Mouse (Mus musculus): ENCODE measurements around the gene Chd4. TPM values are rescaled to one million over a fixed set of nuclear protein-coding genes. Genes with fewer than 3 reads are reported as not detected.

Chd4 gene
- polyA plus RNA-seq, 1 experiment from 2014 or later: 30.7 TPM

GRCm38 (mm10) chr6:125168086-125168485 lies 72.3 kb downstream of the Chd4 start:
- Histone ChIP-seq H3K9me3 (ENCODE audit: control insufficient read depth) (no peaks in the 10 kb centered on the region), H3K9ac (ENCODE audit: low read depth, low read length) (no peak overlapping the region), H3K4me3 (ENCODE audit: low read depth, low read length) (no peak overlapping the region), H3K4me2 (replicated peaks; ENCODE audit: low read depth) (no peak overlapping the region), H3K36me3 (ENCODE audit: control insufficient read depth, insufficient read depth) (peaks cover 54% of the 10 kb centered on the region), H3K27ac (ENCODE audit: low read depth, low read length) (peak overlapping the region; percentile 92; the same call in 1 of the 2 replicates), H3K27me3 (replicated peaks; ENCODE audit: control insufficient read depth, insufficient read depth, low read length) (no peaks in the 10 kb centered on the region), H3K4me1 (replicated peaks; ENCODE audit: control insufficient read depth, insufficient read depth, low read length) (0 out of 2 replicates have a peak, but pooled peaks cover 12% of the 10 kb centered on the region)
- no peak for TF ChIP-seq CTCF (IDR thresholded peaks at IDR 0.05; ENCODE audit: low read depth)
- 89% methylated on average over 14 of the region's 14 CpGs for WGBS
- no peak for ATAC-seq

GRCm38 (mm10) chr6:125170194-125170593 lies 74.4 kb downstream of the Chd4 start:
- H3K4me1 ChIP-seq (replicated peaks; ENCODE audit: control insufficient read depth, insufficient read depth, low read length): 0 out of 2 replicates have a peak, but pooled peaks cover 10% of the 10 kb centered on the region
- H3K9me3 ChIP-seq (ENCODE audit: control insufficient read depth): no peaks in the 10 kb centered on the region
- TF ChIP-seq CTCF (IDR thresholded peaks at IDR 0.05; ENCODE audit: low read depth): peak; percentile 57
- H3K4me2 ChIP-seq (replicated peaks; ENCODE audit: low read depth): no peak overlapping the region
- H3K27me3 ChIP-seq (replicated peaks; ENCODE audit: control insufficient read depth, insufficient read depth, low read length): no peaks in the 10 kb centered on the region
- WGBS: 69% methylated on average over 6 of the region's 6 CpGs
- H3K27ac ChIP-seq (ENCODE audit: low read depth, low read length): 0 out of 2 replicates have a peak overlapping the region, but pooled peaks have one; percentile 2
- H3K4me3 ChIP-seq (ENCODE audit: low read depth, low read length): no peak overlapping the region
- H3K9ac ChIP-seq (ENCODE audit: low read depth, low read length): no peak overlapping the region
- ATAC-seq: no peak
- peaks cover 74% of the 10 kb centered on the region for H3K36me3 ChIP-seq (ENCODE audit: control insufficient read depth, insufficient read depth)

DNA sequence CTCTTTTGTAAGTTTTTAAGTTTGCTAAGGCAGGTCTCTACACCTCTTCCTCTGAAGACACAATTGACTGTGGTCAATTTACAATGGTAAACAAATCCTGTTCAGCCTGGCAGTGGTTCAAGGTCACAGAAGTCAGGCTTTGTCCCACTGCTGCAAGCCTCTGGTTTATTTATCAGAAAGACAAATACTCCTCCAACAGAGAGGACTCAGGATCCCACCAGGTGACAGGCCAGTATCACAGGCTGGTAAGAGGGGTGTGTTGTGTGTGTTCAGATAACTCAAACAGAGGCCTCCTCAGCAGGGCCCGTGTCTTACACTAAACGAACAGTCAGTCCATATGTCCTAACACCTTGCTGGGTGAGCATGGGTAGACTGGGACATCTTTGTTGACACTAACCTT lies 76.7 kb downstream of the Chd4 start:
- Histone ChIP-seq H3K4me1 (replicated peaks; ENCODE audit: control insufficient read depth, insufficient read depth, low read length) (0 out of 2 replicates have a peak, but pooled peaks cover under 1% of the 10 kb centered on the region), H3K27me3 (replicated peaks; ENCODE audit: control insufficient read depth, insufficient read depth, low read length) (no peaks in the 10 kb centered on the region), H3K36me3 (ENCODE audit: control insufficient read depth, insufficient read depth) (peaks cover 95% of the 10 kb centered on the region), H3K9ac (ENCODE audit: low read depth, low read length) (no peak overlapping the region), H3K4me2 (replicated peaks; ENCODE audit: low read depth) (no peak overlapping the region), H3K9me3 (ENCODE audit: control insufficient read depth) (no peaks in the 10 kb centered on the region), H3K27ac (ENCODE audit: low read depth, low read length) (no peak overlapping the region), H3K4me3 (ENCODE audit: low read depth, low read length) (no peak overlapping the region)
- ATAC-seq: no peak
- WGBS: 54% methylated on average over 2 of the region's 2 CpGs
- no peak for TF ChIP-seq CTCF (IDR thresholded peaks at IDR 0.05; ENCODE audit: low read depth)

- no peak for TF ChIP-seq CTCF (IDR thresholded peaks at IDR 0.05; ENCODE audit: low read depth)
- Histone ChIP-seq H3K27me3 (replicated peaks; ENCODE audit: control insufficient read depth, insufficient read depth, low read length) (no peaks in the 10 kb centered on the region), H3K4me2 (replicated peaks; ENCODE audit: low read depth) (no peak overlapping the region), H3K27ac (ENCODE audit: low read depth, low read length) (no peak overlapping the region), H3K9me3 (ENCODE audit: control insufficient read depth) (no peaks in the 10 kb centered on the region), H3K4me3 (ENCODE audit: low read depth, low read length) (no peak overlapping the region), H3K4me1 (replicated peaks; ENCODE audit: control insufficient read depth, insufficient read depth, low read length) (no peaks in the 10 kb centered on the region), H3K9ac (ENCODE audit: low read depth, low read length) (no peak overlapping the region), H3K36me3 (ENCODE audit: control insufficient read depth, insufficient read depth) (peaks cover 96% of the 10 kb centered on the region)
- 93% methylated on average over 7 of the region's 7 CpGs for WGBS
- no peak for ATAC-seq
These were observed 77.5 kb downstream of the Chd4 start for GRCm38 (mm10) chr6:125173256-125173655.

DNA sequence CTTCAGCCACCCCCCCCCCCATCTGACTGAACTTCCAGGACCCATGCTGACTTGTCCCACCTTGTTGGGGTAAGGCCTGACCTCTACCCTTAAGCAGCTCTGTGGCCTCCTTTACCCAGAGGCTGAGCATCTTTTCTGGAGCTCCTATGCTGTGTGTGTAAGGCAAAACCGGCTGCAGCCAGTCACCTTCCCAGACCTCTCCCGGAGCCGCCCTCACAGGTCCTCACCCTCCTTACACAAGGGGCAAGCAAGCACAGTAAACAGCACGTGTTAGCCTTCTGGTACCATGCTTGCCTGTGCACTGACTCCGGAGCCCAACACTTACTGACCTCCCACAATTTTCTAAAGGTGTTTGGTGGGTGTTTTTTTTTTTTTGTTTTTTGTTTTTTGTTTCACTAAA lies 79.7 kb downstream of the Chd4 start:
- Histone ChIP-seq H3K4me3 (ENCODE audit: low read depth, low read length) (no peak overlapping the region), H3K9ac (ENCODE audit: low read depth, low read length) (no peak overlapping the region), H3K4me1 (replicated peaks; ENCODE audit: control insufficient read depth, insufficient read depth, low read length) (no peaks in the 10 kb centered on the region), H3K36me3 (ENCODE audit: control insufficient read depth, insufficient read depth) (peaks cover 94% of the 10 kb centered on the region), H3K27ac (ENCODE audit: low read depth, low read length) (no peak overlapping the region), H3K27me3 (replicated peaks; ENCODE audit: control insufficient read depth, insufficient read depth, low read length) (no peaks in the 10 kb centered on the region), H3K9me3 (ENCODE audit: control insufficient read depth) (no peaks in the 10 kb centered on the region), H3K4me2 (replicated peaks; ENCODE audit: low read depth) (no peak overlapping the region)
- no peak for ATAC-seq
- no peak for TF ChIP-seq CTCF (IDR thresholded peaks at IDR 0.05; ENCODE audit: low read depth)
- 91% methylated on average over 5 of the region's 5 CpGs for WGBS

DNA sequence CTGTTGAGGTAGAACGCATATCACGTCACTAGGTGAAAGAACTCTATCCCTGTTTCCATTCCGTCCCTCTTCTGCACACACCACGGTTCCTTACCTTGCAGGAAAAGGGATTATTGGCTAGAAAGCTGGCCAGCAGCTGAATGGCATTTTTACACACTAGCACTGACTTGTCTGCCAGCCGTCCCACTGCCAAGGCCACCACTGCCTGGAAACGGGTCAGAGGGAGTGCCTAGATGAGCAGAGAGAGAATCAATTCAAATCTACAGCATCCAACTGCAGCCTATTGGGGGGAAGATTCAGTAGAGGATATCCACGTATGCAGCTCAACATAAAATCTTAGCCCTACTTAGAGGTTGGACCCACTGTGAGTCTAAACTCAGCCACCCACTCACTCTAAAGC lies 83.8 kb downstream of the Chd4 start:
- H3K9ac ChIP-seq (ENCODE audit: low read depth, low read length): no peak overlapping the region
- H3K4me3 ChIP-seq (ENCODE audit: low read depth, low read length): no peak overlapping the region
- 90% methylated on average over 7 of the region's 7 CpGs for WGBS
- H3K9me3 ChIP-seq (ENCODE audit: control insufficient read depth): no peaks in the 10 kb centered on the region
- no peak overlapping the region for H3K4me2 ChIP-seq (replicated peaks; ENCODE audit: low read depth)
- H3K36me3 ChIP-seq (ENCODE audit: control insufficient read depth, insufficient read depth): peaks cover 90% of the 10 kb centered on the region
- no peaks in the 10 kb centered on the region for H3K27me3 ChIP-seq (replicated peaks; ENCODE audit: control insufficient read depth, insufficient read depth, low read length)
- no peak for ATAC-seq
- no peaks in the 10 kb centered on the region for H3K4me1 ChIP-seq (replicated peaks; ENCODE audit: control insufficient read depth, insufficient read depth, low read length)
- no peak overlapping the region for H3K27ac ChIP-seq (ENCODE audit: low read depth, low read length)
- no peak for TF ChIP-seq CTCF (IDR thresholded peaks at IDR 0.05; ENCODE audit: low read depth)

Small RNA genes within 50 kb of the gene (microRNA-seq; reads per million reads assigned to microRNA genes)
- gene Mir7045: not detected

Other genes with a start within 250 kb of the Chd4 start
- 4.5 and 4.6 TPM in 2 replicates for gene P3h3, start 238.2 kb upstream of the Chd4 start, polyA plus RNA-seq (2015; fragmentation: Nextera tagmentation; extraction: Ambion mirVana)
- gene Gpr162, start 232.0 kb upstream of the Chd4 start, polyA plus RNA-seq (2015; fragmentation: Nextera tagmentation; extraction: Ambion mirVana): 0.46 and 0.64 TPM in 2 replicates
- gene Cd4, start 207.8 kb upstream of the Chd4 start, polyA plus RNA-seq (2015; fragmentation: Nextera tagmentation; extraction: Ambion mirVana): 0.75 and 0.83 TPM in 2 replicates
- gene Lag3, start 184.3 kb upstream of the Chd4 start, polyA plus RNA-seq (2015; fragmentation: Nextera tagmentation; extraction: Ambion mirVana): 1.6 and 1.7 TPM in 2 replicates
- 167 and 169 TPM in 2 replicates for gene Ptms, start 175.9 kb upstream of the Chd4 start, polyA plus RNA-seq (2015; fragmentation: Nextera tagmentation; extraction: Ambion mirVana)
- gene Mlf2, start 164.6 kb upstream of the Chd4 start, polyA plus RNA-seq (2015; fragmentation: Nextera tagmentation; extraction: Ambion mirVana): 265 and 269 TPM in 2 replicates
- 105 and 110 TPM in 2 replicates for gene Cops7a, start 130.4 kb upstream of the Chd4 start, polyA plus RNA-seq (2015; fragmentation: Nextera tagmentation; extraction: Ambion mirVana)
- gene Pianp, start 99.3 kb upstream of the Chd4 start, polyA plus RNA-seq (2015; fragmentation: Nextera tagmentation; extraction: Ambion mirVana): 1.8 and 2.1 TPM in 2 replicates
- 8.2 TPM in 2 replicates for gene Zfp384, start 86.8 kb upstream of the Chd4 start, polyA plus RNA-seq (2015; fragmentation: Nextera tagmentation; extraction: Ambion mirVana)
- 65.4 and 70.1 TPM in 2 replicates for gene Ing4, start 56.2 kb upstream of the Chd4 start, polyA plus RNA-seq (2015; fragmentation: Nextera tagmentation; extraction: Ambion mirVana)
- 3.1 and 4.1 TPM in 2 replicates for gene Acrbp, start 46.3 kb upstream of the Chd4 start, polyA plus RNA-seq (2015; fragmentation: Nextera tagmentation; extraction: Ambion mirVana)
- 9.2 and 9.9 TPM in 2 replicates for gene Lpar5, start 28.1 kb upstream of the Chd4 start, polyA plus RNA-seq (2015; fragmentation: Nextera tagmentation; extraction: Ambion mirVana)
- 21.9 and 22.6 TPM in 2 replicates for gene Nop2, start 35.9 kb downstream of the Chd4 start, polyA plus RNA-seq (2015; fragmentation: Nextera tagmentation; extraction: Ambion mirVana)
- gene Iffo1, start 49.3 kb downstream of the Chd4 start, polyA plus RNA-seq (2015; fragmentation: Nextera tagmentation; extraction: Ambion mirVana): 3.2 and 3.9 TPM in 2 replicates
- gene Gapdh, start 70.5 kb downstream of the Chd4 start, polyA plus RNA-seq (2015; fragmentation: Nextera tagmentation; extraction: Ambion mirVana): 1,338 and 1,629 TPM in 2 replicates
- gene Ncapd2, start 95.7 kb downstream of the Chd4 start, polyA plus RNA-seq (2015; fragmentation: Nextera tagmentation; extraction: Ambion mirVana): 17.9 and 19.0 TPM in 2 replicates
- 270 and 282 TPM in 2 replicates for gene Mrpl51, start 95.8 kb downstream of the Chd4 start, polyA plus RNA-seq (2015; fragmentation: Nextera tagmentation; extraction: Ambion mirVana)
- 2.7 and 3.4 TPM in 2 replicates for gene Vamp1, start 119.6 kb downstream of the Chd4 start, polyA plus RNA-seq (2015; fragmentation: Nextera tagmentation; extraction: Ambion mirVana)
- gene Tapbpl, start 135.9 kb downstream of the Chd4 start, polyA plus RNA-seq (2015; fragmentation: Nextera tagmentation; extraction: Ambion mirVana): 25.9 and 26.7 TPM in 2 replicates
- 0.78 and 2.1 TPM in 2 replicates for gene Cd27, start 141.0 kb downstream of the Chd4 start, polyA plus RNA-seq (2015; fragmentation: Nextera tagmentation; extraction: Ambion mirVana)
- gene Tuba3a, start 190.1 kb downstream of the Chd4 start, polyA plus RNA-seq (2015; fragmentation: Nextera tagmentation; extraction: Ambion mirVana): not detected in 2 replicates
- gene Ltbr, start 217.9 kb downstream of the Chd4 start, polyA plus RNA-seq (2015; fragmentation: Nextera tagmentation; extraction: Ambion mirVana): 104 and 110 TPM in 2 replicates
- gene Scnn1a, start 224.7 kb downstream of the Chd4 start, polyA plus RNA-seq (2015; fragmentation: Nextera tagmentation; extraction: Ambion mirVana): 16.9 and 19.0 TPM in 2 replicates